Mouse (Mus musculus) neural tube, embryonic 10.5 days (tissue): ENCODE measurements around the gene Rps15.

Experiments used
- DNase-seq: peaks from one replicate; pipeline ENCODE4 v3.0.0-alpha.2; 2017; ENCODE audit warnings: low spot score; ENCODE audit errors: extremely low spot score

The Rps15 gene

DNA sequence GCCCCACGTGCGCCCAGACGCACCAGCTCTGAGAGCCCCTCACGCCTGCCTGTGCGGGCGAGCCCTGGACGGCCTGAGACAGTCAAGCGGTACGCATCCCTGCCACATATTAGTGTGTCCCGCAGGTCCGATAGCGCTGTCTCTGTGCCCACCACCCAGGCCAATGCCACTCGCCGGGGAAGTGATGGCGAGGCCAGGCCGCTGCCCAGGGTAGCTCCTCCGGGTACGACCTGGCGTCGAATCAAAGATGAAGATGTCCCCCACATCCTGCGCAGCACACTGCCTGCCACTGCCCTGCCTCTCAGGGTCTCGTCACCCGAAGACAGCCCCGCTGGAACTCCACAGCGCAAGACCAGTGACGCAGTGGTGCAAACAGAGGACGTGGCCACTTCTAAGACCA, 23.1 kb downstream of the Rps15 start:
- DNase-seq: no peak

DNA sequence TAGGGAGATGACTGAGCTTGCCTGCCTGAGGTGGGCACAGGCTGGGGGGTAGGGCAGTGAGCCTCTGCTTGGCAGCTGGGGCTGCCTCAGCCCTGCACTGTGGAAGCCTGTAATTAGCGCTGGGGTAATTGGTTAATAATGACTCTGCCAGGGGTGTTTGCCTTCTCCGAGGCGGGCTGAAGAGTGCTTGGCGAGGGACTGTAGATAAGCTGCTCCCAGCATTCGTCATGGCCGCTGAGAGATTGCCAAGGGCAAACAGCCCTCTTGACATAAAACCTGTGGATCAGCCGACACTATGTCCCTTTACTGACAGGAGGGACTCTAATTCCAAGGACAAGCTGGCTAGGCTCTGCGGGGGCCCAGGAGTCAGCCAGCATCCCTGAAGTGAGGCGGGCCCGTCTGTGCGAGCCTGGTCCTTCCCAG, 24.1 kb downstream of the Rps15 start:
- no peak for DNase-seq

DNA sequence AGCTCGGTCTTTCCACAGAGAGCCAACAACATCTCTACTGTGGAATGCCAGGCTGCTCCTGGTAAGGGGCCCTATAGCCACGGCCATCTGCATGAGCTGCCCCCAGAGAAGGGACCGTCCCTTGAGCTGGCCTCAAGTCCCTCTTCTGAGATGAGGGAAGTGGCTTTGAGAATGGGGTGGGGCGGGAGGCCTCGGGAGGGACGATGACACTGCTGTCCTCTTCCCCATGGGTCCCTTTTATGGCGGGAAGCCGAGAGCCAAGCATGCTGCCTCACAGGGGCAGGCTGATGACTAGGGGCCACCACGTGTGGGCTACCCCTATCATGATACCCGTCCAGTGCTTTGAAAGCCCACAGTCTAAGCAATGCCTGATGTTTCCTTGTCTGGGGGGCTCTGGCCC, 24.8 kb downstream of the Rps15 start:
- DNase-seq: no peak

DNA sequence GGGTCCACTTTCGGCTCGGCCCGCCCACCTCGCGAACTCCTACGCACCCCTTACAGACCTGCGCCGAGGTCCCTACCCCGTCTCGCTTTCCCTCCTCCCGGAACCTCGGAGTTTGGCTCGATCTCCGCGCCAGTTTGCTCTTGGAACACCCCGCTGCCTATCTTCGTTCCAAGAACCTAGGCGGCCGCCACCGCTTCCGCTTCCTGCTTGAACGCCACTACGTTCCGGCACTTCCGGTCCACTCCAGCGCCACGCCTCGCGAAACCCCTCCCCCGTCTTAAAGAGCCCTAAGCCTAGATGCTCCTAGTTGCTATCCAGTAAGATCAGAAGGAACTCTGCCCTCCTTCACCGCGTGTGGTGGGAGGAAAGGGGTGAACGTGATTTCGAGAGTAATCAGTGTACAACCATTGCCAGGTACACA, 28.1 kb downstream of the Rps15 start, which contains the start of gene 2310011J03Rik:
TSS of gene 2310011J03Rik (minus strand) at position 198 of the 421 bp plus-strand sequence.
- peak; percentile 88 for DNase-seq

DNA sequence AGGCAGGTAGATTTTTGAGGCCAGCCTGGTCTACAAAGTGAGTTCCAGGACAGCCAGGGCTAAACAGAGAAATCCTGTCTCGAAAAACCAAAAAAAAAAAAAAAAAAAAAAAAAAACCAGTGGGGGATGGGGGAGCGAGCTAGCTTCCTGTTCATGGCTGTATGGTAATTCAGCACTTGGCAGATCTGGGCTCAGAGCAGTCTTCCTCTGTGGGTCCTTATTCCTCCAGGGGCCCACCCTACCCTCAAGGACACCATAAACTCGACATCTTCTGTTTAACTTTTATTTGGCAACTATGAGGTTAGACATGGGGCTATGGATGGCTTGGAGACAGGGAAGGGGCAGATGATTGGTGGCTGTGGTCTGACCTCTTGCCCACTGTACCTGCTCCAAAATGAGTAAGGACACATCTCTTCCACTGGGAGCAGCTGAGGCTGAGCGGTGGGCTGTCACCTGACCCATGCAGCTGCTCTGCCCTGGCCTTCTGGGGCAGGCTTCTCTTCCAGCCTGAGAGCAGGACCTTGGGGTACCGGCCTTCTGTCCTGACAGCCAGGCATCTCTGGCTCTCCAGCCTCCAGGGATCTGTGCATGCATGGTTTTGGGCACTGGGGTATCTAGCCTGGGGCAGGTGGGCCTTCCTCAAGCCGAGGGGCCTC, 28.9 kb downstream of the Rps15 start:
- DNase-seq: no peak

DNA sequence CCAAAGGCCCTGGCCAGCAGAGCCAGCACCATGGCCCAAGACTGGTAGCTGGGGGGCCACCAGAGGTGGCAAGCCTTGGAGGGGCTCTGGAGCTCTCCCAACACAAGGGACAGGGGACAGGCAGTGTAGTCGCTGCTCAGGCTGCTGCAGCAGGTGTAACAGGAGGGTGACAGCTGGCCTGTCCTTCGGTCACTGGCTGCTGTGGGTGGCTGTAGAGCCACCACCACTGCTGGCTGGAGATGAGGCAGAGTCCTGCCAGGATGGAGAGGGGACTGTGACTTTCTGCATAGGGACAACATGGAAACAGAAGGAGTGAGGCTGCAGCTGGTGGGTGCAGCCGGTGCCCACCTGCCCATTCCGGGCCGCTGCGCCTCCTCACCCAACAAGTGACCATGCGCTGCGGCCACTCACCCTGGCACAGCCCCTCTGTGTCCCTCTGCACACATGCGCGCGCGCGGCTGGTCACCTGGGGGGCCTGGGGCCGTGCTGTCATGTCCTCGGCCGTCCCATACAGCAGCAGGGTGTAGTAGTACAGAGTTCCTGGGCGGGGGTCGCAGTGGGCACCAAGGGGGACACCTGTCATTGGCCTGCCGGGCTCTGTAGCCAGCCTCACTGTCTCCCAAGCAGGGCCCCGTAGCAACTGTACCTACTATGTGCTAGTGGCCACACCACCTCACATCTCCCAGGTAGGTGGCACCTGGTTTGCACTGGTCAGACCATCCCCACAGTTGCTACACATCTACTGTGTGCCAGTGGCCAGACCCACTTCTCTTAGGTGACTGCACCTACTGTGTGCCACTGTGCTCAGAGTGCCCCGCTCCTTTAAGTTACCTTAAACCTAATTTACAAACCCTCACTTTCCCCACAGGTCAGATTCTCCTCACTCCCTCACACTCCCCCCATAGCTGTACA, 29.7 kb downstream of the Rps15 start:
- DNase-seq: no peak

DNA sequence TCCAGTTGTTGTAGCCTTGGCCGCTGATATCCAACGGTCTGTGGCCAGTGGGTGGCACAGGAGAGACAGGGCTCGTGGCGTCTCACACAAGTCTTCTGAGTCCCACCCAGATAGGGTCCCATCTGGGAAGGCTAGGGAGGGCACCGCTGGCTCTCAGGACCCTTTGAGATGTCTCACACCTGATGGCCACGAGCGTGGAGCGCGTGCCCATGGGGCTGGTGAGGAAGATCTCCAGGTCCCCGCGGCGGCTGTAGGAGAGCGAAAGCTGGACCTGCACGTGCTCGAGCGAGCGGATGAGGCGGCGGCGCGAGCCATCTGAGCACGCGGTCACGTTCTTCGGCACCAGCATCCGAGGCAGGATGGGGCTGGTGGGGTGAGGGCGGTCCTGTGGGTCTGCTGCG, 30.6 kb downstream of the Rps15 start:
- DNase-seq: peak; percentile 47

DNA sequence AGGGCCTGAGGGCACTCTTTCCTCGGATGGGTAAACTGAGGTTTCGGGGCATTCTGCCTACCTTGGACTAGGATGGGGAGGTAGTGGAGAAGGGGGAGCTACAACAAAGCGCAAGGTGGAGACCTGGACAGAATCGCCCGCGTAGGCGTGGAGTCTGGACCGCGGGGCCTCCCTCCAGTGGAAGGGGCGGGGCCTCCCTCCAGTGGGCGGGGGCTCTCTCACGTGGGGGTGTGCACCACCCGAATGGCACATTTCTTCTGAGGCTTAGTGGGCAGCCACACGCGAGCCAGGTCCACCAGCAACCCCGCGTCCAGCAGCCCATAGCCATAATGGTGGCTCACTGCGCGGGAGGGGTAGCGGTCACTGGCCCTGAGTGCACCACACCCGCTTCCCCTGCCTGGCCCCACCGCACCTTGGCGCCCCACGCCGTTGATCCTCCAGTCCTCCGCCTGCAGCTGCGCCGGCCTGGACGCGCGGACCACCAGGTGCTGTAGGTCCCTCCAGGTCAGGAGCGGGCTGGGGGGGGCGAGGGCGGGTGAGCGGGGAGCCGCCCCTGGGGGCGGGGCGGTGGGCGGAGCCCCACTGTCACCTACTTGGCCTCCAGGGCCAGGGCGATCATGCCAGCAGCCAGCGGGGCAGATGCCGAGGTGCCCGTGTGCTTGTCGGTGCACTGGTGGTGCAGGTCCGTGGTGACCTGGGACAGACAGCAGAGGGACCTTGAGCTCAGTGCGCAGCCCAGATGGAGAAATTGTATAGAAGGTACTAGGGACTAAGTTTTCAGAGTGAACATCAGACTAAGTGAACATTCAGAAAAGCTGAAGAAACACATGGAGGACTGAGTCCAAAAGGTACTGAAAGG, 31.2 kb downstream of the Rps15 start:
- peak; percentile 64 for DNase-seq

DNA sequence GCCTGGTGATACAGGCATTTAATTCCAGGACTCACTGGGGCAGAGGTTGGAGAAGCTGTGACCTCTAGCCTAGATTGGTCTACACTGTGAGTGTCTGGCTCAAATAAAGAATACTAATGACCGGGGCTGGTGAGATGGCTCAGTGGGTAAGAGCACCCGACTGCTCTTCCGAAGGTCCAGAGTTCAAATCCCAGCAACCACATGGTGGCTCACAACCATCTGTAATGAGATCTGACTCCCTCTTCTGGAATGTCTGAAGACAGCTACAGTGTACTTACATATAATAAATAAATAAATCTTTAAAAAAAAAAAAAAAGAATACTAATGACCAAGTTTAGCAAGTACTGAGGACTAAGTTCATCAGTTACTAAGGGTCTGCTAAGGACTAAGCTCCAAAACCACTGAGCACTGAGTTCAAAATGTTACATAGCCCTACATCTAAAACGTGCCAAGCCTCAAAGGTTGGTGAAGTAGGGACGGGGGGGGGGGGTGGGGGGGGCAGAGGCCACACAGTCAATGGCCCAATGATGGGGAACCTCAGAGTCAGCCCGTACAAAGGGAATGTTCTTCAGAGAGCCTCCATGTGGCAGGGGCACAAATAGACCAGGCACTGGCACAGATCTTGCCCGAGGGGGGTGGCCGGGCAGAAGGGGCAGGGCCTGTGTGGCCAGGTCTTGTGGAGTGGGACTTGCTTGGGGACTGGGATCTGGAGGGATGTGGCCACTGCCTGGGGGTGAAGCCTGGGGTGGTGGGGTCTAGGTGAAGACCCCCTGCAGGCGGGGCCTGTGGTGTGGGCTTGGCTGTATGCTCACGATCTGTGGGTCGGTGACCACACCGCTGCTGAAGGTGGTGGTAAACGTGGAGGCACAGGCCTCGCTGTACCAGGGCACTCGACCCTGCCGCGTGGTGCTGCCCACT, 32.1 kb downstream of the Rps15 start:
- no peak for DNase-seq

DNA sequence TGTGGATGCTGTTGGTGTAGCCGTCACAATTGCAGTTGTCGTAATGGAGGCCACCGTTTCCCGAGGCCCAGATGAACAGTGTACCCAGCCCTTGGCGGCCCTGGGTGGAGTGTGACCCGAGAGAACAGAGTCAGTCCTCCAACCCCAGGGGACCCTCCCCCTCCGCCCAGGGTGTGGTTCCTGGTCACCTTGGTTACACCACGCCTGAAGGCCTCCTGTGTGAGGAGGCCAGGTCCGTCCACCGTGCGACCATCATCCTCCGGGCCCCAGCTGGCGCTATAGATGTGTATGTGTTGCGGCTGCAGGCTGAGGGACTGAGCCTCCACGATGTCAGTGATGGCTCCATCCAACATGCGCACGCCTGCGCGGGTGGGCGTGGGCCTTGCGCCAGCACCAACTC, 32.8 kb downstream of the Rps15 start:
- DNase-seq: no peak

DNA sequence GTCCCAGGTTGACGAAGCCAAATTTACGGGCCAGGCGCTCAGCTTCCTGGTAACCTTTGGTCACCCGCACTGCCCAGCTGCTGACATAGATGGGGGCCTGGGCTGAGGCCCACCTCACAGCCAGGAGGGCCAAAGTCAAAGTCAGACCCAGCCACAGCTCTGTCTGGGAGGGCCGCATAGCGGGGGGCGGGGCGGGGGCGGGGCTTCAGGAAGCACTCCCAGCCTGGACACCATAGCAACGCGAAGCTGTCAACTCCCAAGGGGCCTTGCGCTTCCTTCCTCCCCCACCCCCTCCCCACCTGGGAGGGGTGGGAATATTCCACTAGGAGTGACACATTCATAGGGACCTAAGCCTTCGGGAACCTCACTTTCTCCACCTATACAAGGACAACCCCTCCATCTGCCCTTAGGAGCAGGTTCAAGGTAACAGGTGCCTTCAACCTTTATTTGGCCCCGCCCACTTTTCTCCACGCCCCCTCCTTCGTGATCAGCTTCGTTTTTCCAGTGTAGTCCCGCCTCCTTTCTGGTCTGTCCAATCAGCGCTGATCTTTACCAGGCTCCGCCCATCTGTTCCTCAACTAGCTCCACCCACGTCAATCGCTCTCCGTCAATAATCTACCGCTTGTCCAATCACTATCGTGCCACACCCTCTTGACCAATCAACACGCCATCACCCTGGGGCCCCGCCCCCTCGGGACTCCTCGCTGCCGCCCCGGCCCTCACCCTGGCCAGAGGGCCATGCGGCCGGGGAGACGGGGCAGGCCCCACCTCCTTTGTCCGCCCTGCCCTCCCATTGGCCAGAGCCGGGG, 37.2 kb downstream of the Rps15 start, which contains the start of the genes Pcsk4 and Reep6:
TSS of gene Pcsk4 (minus strand) at position 226 of the 809 bp plus-strand sequence.
TSS of gene Reep6 (plus strand) at position 681 of the 809 bp plus-strand sequence.
- DNase-seq: peak; percentile 96

DNA sequence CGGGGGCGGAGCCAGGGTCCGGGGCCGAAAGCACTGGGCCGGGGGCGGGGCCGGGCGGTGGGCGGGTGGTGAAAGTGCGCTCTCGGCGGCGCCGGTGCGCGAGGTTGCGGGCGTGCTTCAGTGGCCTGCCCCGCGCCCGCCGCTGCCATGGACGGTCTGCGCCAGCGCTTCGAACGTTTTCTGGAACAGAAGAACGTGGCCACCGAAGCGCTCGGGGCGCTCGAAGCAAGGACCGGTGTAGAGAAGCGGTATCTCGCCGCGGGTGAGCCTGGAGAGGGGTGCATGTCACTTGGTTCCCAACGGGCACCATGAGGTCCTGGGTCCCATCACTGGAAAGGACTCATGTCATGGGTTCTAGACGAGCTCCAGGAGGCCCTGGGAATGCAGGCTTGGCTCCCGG, 37.8 kb downstream of the Rps15 start:
- DNase-seq: no peak

DNA sequence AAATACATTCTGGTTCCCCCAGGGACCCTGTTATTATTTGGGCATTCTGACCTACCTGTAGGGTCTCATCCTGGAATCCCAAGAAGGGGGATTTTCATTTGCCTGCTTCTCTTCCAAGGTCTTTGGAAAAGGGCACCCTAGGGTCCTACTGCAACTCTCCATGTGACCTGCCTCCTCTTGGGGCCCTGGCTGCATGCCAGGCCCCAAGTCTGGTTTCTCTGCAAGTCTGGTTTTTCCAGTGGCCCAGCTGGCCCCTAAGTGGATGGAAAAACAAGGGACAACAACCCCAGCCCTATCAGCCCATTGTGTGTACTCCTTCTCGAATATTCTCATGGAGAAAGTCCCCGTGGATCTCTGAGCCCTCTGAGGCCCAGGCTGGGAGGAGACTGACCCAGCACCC, 38.6 kb downstream of the Rps15 start:
- DNase-seq: no peak

DNA sequence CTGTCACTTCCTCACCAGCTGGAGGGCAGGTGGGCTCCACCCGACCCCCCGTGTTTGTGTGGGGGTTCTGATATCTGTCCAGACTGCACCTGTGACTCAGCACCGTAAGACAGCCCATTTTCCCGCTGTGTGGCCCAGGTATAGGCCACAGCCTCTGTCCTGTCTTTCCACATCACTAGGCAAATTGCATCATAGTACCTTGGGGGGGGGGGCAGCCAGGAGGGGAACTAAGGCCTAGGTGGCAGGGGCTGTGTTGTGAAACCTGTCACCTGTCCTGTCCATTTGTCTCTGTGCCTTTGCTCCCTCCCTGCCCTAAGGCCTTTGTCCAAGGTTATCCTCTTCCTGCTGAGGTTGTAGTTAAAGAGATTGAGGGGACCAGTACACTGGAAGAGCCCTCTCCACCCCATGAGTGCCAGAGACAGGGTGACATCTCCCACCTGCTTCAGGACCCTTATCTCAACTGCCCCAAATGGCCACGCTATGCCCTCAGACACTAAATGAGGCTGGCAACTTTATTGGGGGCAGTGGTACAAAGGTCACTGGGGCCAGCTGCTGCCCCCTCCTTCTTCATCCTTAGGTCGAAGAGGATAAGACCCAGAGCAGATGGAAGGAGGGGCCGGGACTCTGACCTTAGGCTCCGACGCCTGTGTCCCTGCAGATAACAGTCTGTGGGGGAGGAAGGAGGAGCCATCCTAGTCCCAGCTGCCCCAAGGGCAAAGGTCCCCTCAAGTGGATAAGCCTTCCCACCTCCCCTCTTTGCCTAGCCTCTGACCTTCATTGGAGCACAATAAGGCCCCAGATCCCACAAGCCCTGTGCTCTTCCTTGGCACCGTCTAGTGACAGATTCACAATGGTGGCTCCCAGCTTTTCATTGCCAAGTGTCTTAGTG, 39.6 kb downstream of the Rps15 start:
- no peak for DNase-seq

DNA sequence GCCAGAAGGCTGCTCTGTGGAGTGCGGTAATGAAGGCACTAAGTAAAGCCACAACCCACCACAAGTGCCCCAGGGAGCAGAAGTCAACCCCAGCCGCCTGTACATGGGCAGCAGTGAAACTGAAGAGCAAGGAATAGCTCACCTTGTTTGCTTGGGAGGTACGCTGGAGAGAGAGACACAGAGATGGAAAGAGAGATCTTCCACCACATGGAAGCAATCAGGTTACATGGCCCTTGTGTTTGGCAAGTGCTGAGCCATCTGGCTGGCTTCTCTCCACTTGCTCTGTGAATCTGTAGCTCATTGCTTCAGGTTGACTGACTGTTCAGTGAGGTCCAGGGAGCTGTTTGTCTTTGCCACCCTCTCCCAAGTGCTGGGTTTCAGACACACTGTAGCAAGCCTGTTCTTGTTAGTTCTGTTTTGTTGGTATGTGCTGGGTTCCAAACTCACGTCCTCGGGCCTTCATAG, 40.3 kb downstream of the Rps15 start:
- DNase-seq: no peak

DNA sequence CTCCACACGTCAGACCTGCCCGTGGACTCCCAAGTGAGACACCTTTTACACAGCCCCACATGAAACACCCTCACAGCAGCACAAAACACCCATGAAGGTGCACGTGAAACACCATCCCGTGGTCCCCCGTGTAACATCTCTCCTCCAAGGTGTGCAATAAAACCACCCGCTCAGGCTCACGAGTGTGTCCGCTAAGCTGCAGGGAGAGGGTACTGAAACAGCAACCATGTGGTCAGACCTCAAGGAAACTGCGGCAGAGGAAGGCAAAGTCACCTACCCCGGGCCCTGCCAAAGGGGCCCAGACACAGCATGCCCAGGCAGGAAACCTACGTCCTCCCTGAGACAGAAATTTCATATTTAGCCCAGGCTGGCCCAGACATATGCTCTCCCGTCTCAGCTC, 44.0 kb downstream of the Rps15 start:
- DNase-seq: no peak

DNA sequence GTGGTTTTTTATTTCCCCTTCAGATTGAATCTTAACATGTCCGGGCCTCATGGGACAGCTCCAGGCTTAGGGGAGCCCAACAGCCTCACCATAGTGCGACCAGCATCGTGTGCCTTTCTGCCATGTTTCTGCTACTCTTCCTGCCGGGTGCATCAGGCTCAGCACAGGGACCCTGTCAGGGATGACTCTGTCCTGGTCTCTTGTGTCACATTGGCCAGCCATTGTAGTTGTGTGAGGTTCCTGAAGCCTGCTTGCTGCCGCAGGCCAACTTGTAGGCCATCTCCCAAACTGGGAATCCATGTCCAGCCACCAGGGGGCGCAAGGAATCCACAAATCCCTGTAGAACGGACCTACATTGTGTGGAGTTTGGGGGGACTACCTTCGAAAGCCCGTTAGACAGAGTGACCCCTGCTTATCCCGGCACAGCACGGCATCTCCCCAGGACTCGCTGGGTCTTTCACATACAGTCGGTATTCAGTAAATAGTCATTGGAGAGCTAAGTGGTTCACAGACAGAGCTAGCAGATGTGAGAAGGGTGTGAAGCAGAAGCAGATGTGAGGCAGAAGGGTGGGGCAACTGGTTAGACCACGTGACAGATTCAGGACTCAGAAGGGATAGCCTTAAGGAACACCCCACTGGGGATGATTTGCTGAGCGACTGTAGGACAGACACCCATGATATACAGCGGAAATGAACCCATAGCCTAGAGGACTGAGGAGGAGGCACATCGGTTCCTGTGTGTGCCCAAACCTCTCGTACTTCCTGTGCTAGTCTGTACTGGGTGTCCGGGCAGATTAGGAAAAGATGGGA, 47.9 kb downstream of the Rps15 start:
- peak; percentile 93 for DNase-seq

DNA sequence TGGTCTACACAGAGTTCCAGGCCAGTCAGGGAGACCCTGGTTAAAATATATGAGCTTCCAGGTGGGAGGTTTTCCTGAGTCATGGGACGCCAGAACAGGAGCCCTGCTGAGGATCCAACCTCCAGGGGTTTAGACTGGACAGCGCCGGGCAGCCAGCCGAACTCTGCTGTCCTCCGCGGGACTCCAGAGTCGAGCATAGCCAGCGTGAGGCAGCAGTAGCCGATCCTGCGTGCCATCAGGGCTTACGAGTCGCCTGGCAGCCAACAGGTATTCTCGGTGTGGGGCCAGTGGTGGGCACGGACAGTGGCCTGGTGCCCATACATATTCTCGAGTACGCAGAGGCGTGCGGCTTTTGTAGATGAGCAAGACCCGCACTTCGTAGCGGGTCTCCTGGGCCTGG, 48.8 kb downstream of the Rps15 start:
- DNase-seq: peak; percentile 41
